ENCODE assay signal across 22 mouse cellular contexts in the genomic region with DNA sequence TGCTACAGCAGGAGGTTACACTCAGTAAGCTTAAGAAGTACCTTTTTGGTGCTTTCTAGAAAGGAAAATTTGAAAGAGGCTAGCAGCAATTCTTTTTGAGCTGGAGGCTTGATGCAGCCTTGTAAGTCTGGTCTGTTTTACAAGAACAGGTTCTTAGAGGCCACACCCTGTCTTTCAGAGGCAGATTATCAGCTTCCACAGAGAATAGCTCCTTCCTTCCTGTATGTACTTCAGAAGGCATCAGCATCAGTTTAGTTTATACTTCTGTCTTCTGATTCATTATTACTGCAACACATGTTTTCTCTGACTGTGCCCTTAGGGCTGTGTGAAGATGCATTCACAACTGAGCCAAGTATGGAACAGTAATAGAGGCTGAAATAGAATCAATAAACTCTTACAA.
"Had no signal": no experiment of that assay in that cellular context is flagged by ENCODE, and none has a peak within 500 bp of the region (broad histone marks: within the 10 kb centered on the region; RNA-seq: fewer than 3 reads in every experiment).

No protein-coding gene starts in this region.

- H3K36me3 ChIP-seq: limb, embryonic 12.5 days; limb, embryonic 15.5 days; midbrain, embryonic 10.5 days; midbrain, embryonic 13.5 days; neural tube, embryonic 12.5 days; neural tube, embryonic 15.5 days had no signal

- DNase-seq: kidney, adult 9 months; kidney, postnatal 14 days; kidney, postnatal 4 days; left cerebral cortex, postnatal 4 days; liver, postnatal 0 days; lung, embryonic 14.5 days; right cerebral cortex, adult 18-20 months; right cerebral cortex, postnatal 14 days; right cerebral cortex, postnatal 4 days; thymus, adult 2 months; thymus, postnatal 14 days; thymus, postnatal 4 days had no signal

- H3K4me3 ChIP-seq: limb, embryonic 12.5 days; limb, embryonic 15.5 days; megakaryocyte, embryonic 14.5 days; midbrain, embryonic 10.5 days; midbrain, embryonic 13.5 days; neural tube, embryonic 12.5 days; neural tube, embryonic 15.5 days had no signal

- ATAC-seq: liver, postnatal 0 days; lung, postnatal 0 days; midbrain, embryonic 13.5 days had no signal

- H3K27ac ChIP-seq: limb, embryonic 12.5 days; limb, embryonic 15.5 days; liver, embryonic 14.5 days; midbrain, embryonic 10.5 days; midbrain, embryonic 13.5 days; neural tube, embryonic 12.5 days; neural tube, embryonic 15.5 days; stomach, postnatal 0 days had no signal
